Mouse (Mus musculus) cortical plate, adult 2 months (tissue): ENCODE results near the gene Crybb2.

Experiments
- CTCF ChIP-seq: fragments of 200-500 bp; IDR thresholded peaks from 2 replicates; pipeline ENCODE4 v1.5.1; 2011; ENCODE audit warnings: mild to moderate bottlenecking, control low read depth, low read length; ENCODE audit not compliant: insufficient read depth; ENCODE audit errors: extremely low read depth
- POLR2A ChIP-seq: fragments of 200-500 bp; IDR thresholded peaks from 2 replicates; pipeline ENCODE4 v1.6.1; 2011; ENCODE audit warnings: mild to moderate bottlenecking, low read length, control low read depth; ENCODE audit not compliant: insufficient read depth; ENCODE audit errors: extremely low read depth

DNA sequence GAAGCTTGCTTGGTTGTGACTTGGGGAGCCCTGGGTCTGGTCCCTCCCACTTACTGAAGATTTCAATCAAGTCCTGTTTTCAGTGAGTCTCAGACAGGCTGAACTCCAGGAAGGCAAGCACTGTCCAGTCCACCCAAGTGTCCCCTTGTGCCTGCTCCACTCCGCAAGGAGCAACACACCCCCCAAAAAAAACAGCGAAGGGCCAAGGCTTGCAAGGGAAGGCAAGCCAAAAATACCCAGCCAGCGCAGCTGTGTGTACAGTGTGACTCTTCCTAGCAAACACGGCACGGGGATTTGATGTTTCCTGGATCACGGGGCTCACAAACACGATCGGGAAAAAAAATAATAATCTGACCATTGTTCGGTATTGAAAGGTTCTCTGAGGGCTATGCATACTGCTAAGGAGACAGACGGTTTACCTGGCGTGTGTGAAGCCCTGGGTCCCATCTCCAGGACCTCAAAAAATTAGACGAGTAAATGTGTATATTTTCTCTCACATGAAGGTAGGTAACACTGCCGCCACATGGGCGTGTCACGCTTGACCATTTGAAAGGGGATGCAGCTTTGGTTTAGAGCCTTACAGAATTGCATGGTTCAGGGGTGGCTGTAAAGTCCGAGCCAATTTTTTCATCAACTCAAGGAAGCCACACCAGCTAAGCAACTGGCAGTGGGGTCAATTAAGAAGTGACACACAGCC, 55.7 kb downstream of the Crybb2 start:
- TF ChIP-seq CTCF (no peak), POLR2A (no peak)
